Mouse (Mus musculus) stomach, postnatal 0 days (tissue): Measurements from ENCODE around the gene Sept9.

Experiments
- CTCF ChIP-seq: IDR thresholded peaks from 2 replicates; pipeline ENCODE4 v1.5.1; 2016; ENCODE audit warnings: antibody characterized with exemption, low read depth, mild to moderate bottlenecking, moderate library complexity
- EP300 ChIP-seq: optimal IDR thresholded peaks from 2 replicates; pipeline ENCODE3; 2016; ENCODE audit warnings: antibody characterized with exemption

GRCm38 (mm10) chr11:117372537-117372936 lies 173.1 kb downstream of the Sept9 start:
- TF ChIP-seq CTCF (no peak), EP300 (no peak)
